Mouse (Mus musculus) forebrain, embryonic 14.5 days (tissue): Measurements from ENCODE around the gene Slc2a2. TPM values are rescaled to one million over a fixed set of nuclear protein-coding genes. Genes with fewer than 3 reads are reported as not detected.

Experiments used
- ATAC-seq: fragments of 200-750 bp; cut with Nextera tagmentation; 2 replicates; pipeline ENCODE4 v1.8.0; 2017; ENCODE audit warnings: mild to moderate bottlenecking, moderate library complexity
- DNase-seq: peaks from one replicate; pipeline ENCODE4 v3.0.0-alpha.2; 2015; ENCODE audit warnings: low spot score
- H3K27ac ChIP-seq: fragments of 300-500 bp; sonication (generic); 2 replicates; pipeline ENCODE4 v1.5.1; 2014; ENCODE audit warnings: low read depth, mild to moderate bottlenecking, control low read depth, low read length, moderate library complexity
- H3K27me3 ChIP-seq: fragments of 300-500 bp; sonication (generic); replicated peaks from 2 replicates; pipeline ENCODE4 v1.6.1; 2014; ENCODE audit warnings: low read length, control low read depth, mixed read lengths; ENCODE audit not compliant: control insufficient read depth, insufficient read depth
- H3K36me3 ChIP-seq: fragments of 300-500 bp; sonication (generic); 2 replicates; pipeline ENCODE4 v1.6.1; 2014; ENCODE audit warnings: low read length, control low read depth; ENCODE audit not compliant: control insufficient read depth, insufficient read depth
- H3K4me1 ChIP-seq: fragments of 300-500 bp; sonication (generic); 2 replicates; pipeline ENCODE4 v1.6.1; 2014; ENCODE audit warnings: antibody characterized with exemption, low read length, control low read depth; ENCODE audit not compliant: control insufficient read depth, insufficient read depth
- H3K4me2 ChIP-seq: fragments of 300-500 bp; sonication (generic); 2 replicates; pipeline ENCODE4 v1.6.1; 2014; ENCODE audit warnings: mild to moderate bottlenecking, control low read depth, low read length
- H3K4me3 ChIP-seq: fragments of 300-500 bp; sonication (generic); 2 replicates; pipeline ENCODE4 v1.5.1; 2014; ENCODE audit warnings: low read depth, low read length, control low read depth
- H3K9ac ChIP-seq: fragments of 300-500 bp; sonication (generic); 2 replicates; pipeline ENCODE4 v1.6.1; 2014; ENCODE audit warnings: mild to moderate bottlenecking, low read length, control low read depth, moderate library complexity
- H3K9me3 ChIP-seq: fragments of 300-500 bp; sonication (generic); replicated peaks from 2 replicates; pipeline ENCODE4 v1.6.1; 2016; ENCODE audit warnings: low read length, control low read depth, mixed read lengths; ENCODE audit not compliant: control insufficient read depth
- WGBS: fragments of 180-500 bp; shearing (Covaris S2); extraction: QIAGEN DNeasy Blood & Tissue Kit; methylation state at CpG from one replicate; pipeline ENCODE4 v1.1.7; 2014; 5-methylcytosine and 5-hydroxymethylcytosine counted together
- polyA plus RNA-seq: library from polyadenylated mRNA; unstranded; fragments of >200 nt; fragmentation: Nextera tagmentation; extraction: Ambion mirVana; gene quantifications from 2 replicates; pipeline ENCODE4 v1.2.1, GENCODE M21; 2014

Gene Slc2a2
- polyA plus RNA-seq, 1 experiment from 2014 or later, result not detected

DNA sequence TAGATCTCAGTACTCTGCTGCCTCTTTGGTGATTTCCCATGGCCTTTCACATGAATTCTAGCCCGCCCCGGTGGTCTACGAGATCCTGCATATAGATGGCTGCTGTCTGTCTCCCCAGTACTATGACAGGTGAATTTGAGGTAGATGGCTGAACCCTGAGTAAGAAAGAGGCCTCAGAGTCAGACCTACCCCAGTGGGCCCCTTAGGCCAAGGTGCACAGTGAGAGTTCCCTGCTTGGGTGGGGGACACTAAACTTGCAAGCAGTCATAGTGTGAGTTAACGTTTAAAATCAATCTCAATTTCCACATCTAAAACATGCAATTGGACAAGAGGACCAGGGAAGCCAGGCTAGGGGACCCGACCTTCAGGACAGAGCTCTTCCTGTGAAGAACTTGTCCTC lies 2.9 kb upstream of the Slc2a2 start:
- ATAC-seq, result no peak
- DNase-seq, result no peak

DNA sequence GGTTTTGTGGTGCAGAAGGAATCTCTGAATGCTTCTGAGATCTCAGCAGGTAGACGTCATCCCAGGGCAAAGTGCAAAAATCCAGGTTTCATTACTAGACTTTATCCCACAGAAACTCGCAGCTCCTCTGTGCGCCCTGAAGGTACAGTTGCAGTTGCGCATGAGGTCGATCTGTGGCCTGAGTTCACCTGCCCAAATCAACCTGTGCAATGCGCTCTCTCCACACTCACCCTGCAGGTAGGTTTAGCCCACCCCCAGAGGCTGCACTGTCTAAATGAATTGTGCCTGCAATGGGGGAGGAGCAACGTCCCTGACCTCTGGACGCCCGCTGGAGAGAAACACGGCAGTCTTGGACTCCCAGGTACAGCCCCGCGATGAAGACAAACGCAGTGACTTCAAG lies 2.1 kb upstream of the Slc2a2 start:
- no peak for DNase-seq
- Histone ChIP-seq H3K27ac (no peak overlapping the region), H3K36me3 (no peaks in the 10 kb centered on the region), H3K4me2 (no peak overlapping the region), H3K4me3 (no peak overlapping the region), H3K9me3 (no peaks in the 10 kb centered on the region), H3K9ac (no peak overlapping the region), H3K27me3 (no peaks in the 10 kb centered on the region), H3K4me1 (no peaks in the 10 kb centered on the region)
- no peak for ATAC-seq
- 84% methylated on average over 13 of the region's 13 CpGs for WGBS

More for the DNA sequence above, 2.9 kb upstream of the Slc2a2 start:
- H3K9me3 ChIP-seq, result no peaks in the 10 kb centered on the region
- H3K36me3 ChIP-seq, result no peaks in the 10 kb centered on the region
- no peak overlapping the region for H3K27ac ChIP-seq
- no peak overlapping the region for H3K4me3 ChIP-seq
- H3K27me3 ChIP-seq, result no peaks in the 10 kb centered on the region
- 89% methylated on average over 5 of the region's 5 CpGs for WGBS
- no peaks in the 10 kb centered on the region for H3K4me1 ChIP-seq
- no peak overlapping the region for H3K9ac ChIP-seq
- H3K4me2 ChIP-seq, result no peak overlapping the region

DNA sequence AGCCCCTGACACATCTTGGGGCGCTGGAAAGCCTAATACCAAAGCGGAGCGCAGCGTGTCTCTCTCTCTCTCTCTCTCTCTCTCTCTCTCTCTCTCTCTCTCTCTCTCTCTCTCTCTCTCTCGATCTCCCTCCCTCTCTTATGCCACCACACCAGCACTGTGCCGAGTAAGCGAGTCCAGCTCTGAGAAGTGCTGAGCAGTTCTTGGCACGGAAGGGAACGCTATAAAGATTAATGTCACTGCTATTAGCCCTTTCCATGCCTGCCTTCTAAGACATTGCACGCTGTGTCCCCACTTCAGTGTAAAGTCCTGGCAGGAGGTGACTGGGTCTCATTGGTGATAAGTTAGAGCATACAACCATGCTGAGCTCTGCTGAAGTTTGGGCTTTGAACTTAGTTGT lies 1.5 kb upstream of the Slc2a2 start:
- DNase-seq (no peak), ATAC-seq (no peak)
- Histone ChIP-seq H3K36me3 (no peaks in the 10 kb centered on the region), H3K9ac (no peak overlapping the region), H3K9me3 (no peaks in the 10 kb centered on the region), H3K27ac (no peak overlapping the region), H3K4me2 (no peak overlapping the region), H3K4me1 (no peaks in the 10 kb centered on the region), H3K27me3 (no peaks in the 10 kb centered on the region), H3K4me3 (no peak overlapping the region)
- WGBS, result 93% methylated on average over 9 of the region's 10 CpGs

DNA sequence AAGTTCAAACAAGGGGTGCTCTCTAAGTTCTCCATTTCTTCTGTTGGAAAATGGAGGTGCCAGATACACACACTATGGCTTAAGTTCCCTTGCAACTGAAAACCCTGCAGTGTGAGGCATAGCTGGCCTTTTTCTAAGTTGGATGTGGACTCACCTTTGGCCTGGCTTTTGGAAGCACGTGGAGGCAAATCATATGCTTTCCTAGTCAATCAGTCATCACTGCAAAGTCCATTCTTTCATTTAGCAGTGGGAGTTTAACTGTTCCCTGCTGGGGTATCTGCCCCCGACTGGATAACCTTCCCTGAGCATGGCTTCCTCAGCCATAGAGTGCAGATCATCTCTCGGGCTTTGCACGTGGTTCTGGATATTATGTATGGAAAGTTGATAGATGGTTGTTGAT lies 1.9 kb downstream of the Slc2a2 start:
- Histone ChIP-seq H3K9ac (no peak overlapping the region), H3K4me2 (no peak overlapping the region), H3K9me3 (no peaks in the 10 kb centered on the region), H3K27me3 (no peaks in the 10 kb centered on the region), H3K4me1 (0 out of 2 replicates have a peak, but pooled peaks cover 2% of the 10 kb centered on the region), H3K27ac (no peak overlapping the region), H3K4me3 (no peak overlapping the region), H3K36me3 (no peaks in the 10 kb centered on the region)
- WGBS, result 69% methylated on average over 4 of the region's 4 CpGs
- DNase-seq, result no peak
- ATAC-seq, result no peak

DNA sequence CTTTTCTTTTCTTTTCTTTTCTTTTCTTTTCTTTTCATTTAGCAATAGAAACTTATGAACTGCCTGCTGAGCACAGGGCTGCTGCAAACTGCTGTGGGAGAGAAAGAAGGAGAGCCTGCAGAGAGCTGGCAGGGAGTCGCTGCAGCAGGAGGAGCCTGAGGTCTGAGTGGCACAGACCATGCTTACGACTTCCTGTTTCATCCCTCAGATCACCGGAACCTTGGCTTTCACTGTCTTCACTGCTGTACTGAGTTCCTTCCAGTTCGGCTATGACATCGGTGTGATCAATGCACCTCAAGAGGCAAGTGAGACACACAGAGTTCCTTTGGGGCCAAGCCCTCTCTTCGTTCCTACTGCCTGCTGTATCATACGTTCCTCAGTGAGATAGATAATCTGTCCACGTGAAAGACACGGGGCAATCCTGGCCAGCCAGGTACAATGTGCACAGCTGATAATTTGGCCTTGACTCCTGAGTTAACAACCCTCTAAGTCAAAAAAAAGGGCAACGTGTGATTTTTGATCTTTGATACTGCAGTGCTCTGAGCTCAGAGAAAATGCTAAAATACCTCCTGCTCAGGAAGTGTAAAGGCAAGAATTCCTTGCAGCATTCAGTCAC lies 7.9 kb downstream of the Slc2a2 start:
- Histone ChIP-seq H3K9me3 (no peaks in the 10 kb centered on the region), H3K36me3 (no peaks in the 10 kb centered on the region), H3K27ac (no peak overlapping the region), H3K27me3 (no peaks in the 10 kb centered on the region), H3K9ac (no peak overlapping the region), H3K4me3 (no peak overlapping the region), H3K4me1 (0 out of 2 replicates have a peak, but pooled peaks cover 2% of the 10 kb centered on the region), H3K4me2 (no peak overlapping the region)
- no peak for DNase-seq
- 78% methylated on average over 10 of the region's 10 CpGs for WGBS
- ATAC-seq, result no peak

DNA sequence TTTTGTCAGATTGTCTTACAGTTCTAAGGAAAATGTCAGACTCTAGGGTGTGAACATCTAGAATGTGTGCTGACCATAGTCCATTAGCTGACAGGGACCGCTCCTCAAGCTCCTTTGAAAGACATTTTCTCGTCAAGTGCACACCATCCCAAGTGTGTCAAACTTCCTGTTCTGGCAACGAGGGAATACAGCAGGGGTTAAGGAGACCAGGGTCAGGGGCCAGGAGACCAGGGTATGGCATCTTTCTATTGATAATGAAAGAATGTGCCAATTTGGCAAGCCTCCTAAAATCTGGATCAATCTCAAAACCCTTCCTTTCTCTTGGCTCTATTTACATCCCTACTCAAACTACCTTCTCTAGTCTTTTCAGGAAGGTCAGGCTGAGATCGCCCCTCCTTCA lies 9.0 kb downstream of the Slc2a2 start:
- no peak overlapping the region for H3K4me3 ChIP-seq
- H3K27me3 ChIP-seq, result no peaks in the 10 kb centered on the region
- H3K27ac ChIP-seq, result no peak overlapping the region
- ATAC-seq (no peak), DNase-seq (no peak)
- no peaks in the 10 kb centered on the region for H3K36me3 ChIP-seq
- 0 out of 2 replicates have a peak, but pooled peaks cover 2% of the 10 kb centered on the region for H3K4me1 ChIP-seq
- no peak overlapping the region for H3K4me2 ChIP-seq
- 82% methylated on average over 4 of the region's 4 CpGs for WGBS
- H3K9ac ChIP-seq, result no peak overlapping the region
- no peaks in the 10 kb centered on the region for H3K9me3 ChIP-seq

DNA sequence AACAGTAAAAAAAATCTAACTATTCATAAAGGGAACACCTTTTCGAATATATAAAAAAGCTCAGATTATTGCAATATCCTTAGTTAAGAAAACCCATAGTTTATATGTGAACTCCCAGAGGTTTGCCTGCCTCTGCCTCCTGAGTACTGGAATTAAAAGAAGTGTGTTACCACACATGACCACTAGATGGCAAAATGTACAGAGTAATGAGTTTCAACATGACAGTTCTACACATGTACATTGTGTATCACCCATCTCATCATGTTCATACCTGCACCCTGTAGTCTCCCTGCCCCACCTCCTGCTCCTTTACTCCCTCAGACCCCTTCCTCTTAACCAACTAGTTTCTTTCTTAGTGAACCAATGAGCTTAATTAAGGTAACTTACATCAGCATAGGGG lies 12.0 kb downstream of the Slc2a2 start:
- no peak for DNase-seq
- 79% methylated on average over 1 of the region's 1 CpGs for WGBS

DNA sequence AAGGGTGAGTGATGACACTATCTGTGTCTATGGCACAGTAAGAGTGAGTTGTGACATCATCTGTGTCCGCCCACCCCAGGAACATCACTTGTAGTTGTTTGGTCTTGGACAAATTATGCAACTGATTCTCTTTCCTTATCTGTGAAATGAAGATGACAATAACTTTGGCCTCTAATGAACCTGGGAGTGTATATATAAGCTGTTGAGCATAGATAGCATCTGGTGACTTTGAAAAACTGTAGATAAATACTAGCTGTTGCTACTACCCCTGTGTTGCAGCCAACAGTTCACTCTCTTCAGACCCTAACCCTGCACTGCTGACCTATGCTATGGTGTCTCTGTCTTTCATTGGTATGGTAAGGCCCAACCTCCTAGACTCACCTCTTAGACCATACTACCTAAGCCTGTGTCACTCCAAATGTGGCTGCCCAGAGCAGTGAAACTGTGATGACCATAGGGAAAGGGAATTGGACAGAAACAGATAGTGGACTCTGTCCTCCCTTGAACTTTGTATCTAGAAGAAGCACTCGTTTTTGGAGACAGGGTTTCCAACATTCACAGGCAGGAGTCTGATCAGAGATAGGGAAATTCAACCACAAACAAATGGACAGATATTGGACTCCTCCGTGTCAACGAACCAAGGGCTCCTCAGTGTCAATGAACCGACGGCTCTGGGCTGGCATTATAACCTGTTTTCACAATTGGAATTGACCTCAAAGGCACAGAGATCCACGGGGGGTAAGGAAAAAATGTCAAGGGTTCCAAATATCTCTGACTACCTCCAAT lies 16.4 kb downstream of the Slc2a2 start:
- 81% methylated on average over 7 of the region's 7 CpGs for WGBS
- H3K4me3 ChIP-seq, result no peak overlapping the region
- no peak overlapping the region for H3K9ac ChIP-seq
- no peak for DNase-seq
- H3K4me2 ChIP-seq, result no peak overlapping the region
- no peaks in the 10 kb centered on the region for H3K4me1 ChIP-seq
- H3K9me3 ChIP-seq, result no peaks in the 10 kb centered on the region
- no peak overlapping the region for H3K27ac ChIP-seq
- H3K36me3 ChIP-seq, result no peaks in the 10 kb centered on the region
- H3K27me3 ChIP-seq, result no peaks in the 10 kb centered on the region
- ATAC-seq, result no peak

More for the DNA sequence above, 12.0 kb downstream of the Slc2a2 start:
- H3K9ac ChIP-seq, result no peak overlapping the region
- no peaks in the 10 kb centered on the region for H3K4me1 ChIP-seq
- no peaks in the 10 kb centered on the region for H3K36me3 ChIP-seq
- H3K27me3 ChIP-seq, result no peaks in the 10 kb centered on the region
- H3K4me2 ChIP-seq, result no peak overlapping the region
- H3K4me3 ChIP-seq, result no peak overlapping the region
- no peak overlapping the region for H3K27ac ChIP-seq
- ATAC-seq, result no peak
- no peaks in the 10 kb centered on the region for H3K9me3 ChIP-seq

DNA sequence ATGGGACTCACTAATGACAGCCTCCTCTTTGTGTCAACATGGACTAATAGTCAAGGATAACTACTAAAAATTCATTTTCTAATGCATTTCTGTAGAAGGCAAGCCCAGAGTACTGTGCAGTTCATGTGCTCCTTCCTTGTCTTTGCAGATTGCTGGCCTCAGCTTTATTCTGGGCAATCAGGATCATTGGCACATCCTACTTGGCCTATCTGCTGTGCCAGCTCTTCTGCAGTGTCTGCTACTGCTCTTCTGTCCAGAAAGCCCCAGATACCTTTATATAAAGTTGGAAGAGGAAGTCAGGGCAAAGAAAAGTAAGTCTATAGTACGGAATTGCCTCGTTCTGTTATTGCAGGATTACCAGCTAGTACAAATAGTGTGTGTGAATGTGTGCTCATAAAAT lies 20.8 kb downstream of the Slc2a2 start:
- H3K27me3 ChIP-seq, result no peaks in the 10 kb centered on the region
- no peaks in the 10 kb centered on the region for H3K36me3 ChIP-seq
- no peaks in the 10 kb centered on the region for H3K9me3 ChIP-seq
- no peak overlapping the region for H3K4me3 ChIP-seq
- no peaks in the 10 kb centered on the region for H3K4me1 ChIP-seq
- ATAC-seq (no peak), DNase-seq (no peak)
- H3K9ac ChIP-seq, result no peak overlapping the region
- 86% methylated on average over 2 of the region's 2 CpGs for WGBS
- H3K4me2 ChIP-seq, result no peak overlapping the region
- no peak overlapping the region for H3K27ac ChIP-seq
